Mouse (Mus musculus): ENCODE results near the gene Krtap3-2.
"Not testable (repeated sequence)": the region's sequence is repeated elsewhere in the genome, so short reads cannot be mapped to it uniquely, and the experiment has no call there.

Krtap3-2 gene

GRCm38 (mm10) chr11:99556753-99557152, at the start of gene Krtap3-2:
Gene Krtap3-2, minus strand, starts transcription at chr11:99556853.
- DNase-seq (ENCODE audit: low spot score in 2 of 2), result no peak

- DNase-seq (ENCODE audit: low spot score in 2 of 2), result not testable (repeated sequence)
These were observed 46.6 kb upstream of the Krtap3-2 start, which contains the start of gene Gm11938 for GRCm38 (mm10) chr11:99603208-99603607. Gene Gm11938, minus strand, starts transcription at chr11:99603308.

DNA sequence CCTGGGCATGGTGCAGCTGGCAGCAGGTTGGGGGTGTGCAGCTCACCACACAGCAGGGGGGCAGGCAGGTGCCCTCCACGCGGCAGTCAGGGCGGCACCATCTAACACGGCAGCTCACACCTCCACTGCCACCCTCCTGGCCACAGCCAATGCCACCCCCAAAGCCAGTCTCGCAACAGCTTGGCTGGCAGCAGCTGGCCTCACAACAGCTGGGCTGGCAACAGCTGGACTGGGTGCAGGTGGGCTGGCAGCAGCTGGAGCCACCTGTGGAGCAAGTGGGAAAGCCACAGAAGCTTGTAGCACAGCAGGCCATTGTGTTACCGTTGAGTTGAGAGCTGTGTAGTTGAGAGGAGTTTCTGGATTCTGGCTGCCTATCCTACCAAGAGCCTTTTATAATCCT, 41.1 kb upstream of the Krtap3-2 start, which contains the start of gene Krtap9-3:
TSS of gene Krtap9-3 (minus strand) at position 364 of the 400 bp plus-strand sequence.
- not testable (repeated sequence) for DNase-seq (ENCODE audit: low spot score in 2 of 2)

GRCm38 (mm10) chr11:99590981-99591380, 34.3 kb upstream of the Krtap3-2 start, which contains the start of gene Krtap1-3:
Gene Krtap1-3, minus strand, starts transcription at chr11:99591339.
- DNase-seq (ENCODE audit: low spot score in 2 of 2), result no peak

DNA sequence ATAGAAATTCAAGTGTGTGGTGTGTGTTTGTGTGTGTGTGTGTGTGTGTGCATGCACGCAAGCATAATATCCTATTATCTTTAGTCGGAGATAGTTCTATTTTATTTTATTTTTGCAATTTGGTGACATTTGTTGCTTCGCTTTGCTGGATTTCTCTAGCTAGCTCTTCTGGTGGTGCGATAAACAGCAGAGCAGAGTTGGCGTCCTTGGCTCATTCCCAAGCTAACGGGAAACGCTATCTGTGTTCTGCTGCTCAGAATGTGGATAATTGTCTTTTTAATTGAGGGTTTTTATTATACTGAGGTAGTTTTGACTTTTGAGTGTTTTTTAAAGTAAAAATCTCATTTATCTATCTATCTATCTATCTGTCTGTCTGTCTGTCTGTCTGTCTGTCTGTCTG, 28.4 kb upstream of the Krtap3-2 start:
- DNase-seq (ENCODE audit: low spot score in 2 of 2), result no peak

DNA sequence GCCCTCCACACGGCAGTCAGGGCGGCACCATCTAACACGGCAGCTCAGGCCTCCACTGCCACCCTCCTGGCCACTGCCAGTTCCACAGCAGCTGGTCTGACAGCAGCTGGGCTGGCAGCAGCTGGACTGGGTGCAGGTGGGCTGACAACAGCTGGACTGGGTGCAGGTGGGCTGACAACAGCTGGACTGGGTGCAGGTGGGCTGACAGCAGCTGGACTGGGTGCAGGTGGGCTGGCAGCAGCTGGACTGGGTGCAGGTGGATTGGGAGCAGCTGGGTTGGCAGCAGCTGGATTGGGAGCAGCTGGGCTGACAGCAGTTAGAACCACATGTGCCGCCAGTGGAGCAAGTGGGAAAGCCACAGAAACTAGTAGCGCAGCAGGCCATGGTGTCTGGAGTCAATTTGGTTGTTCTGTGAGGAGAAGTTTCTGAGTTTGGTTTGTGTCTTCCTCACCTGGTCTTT, 26.6 kb upstream of the Krtap3-2 start, which contains the start of gene Krtap1-4:
TSS of gene Krtap1-4 (minus strand) at position 410 of the 460 bp plus-strand sequence.
- DNase-seq (ENCODE audit: low spot score in 2 of 2), result no peak

GRCm38 (mm10) chr11:99581564-99581963, 24.9 kb upstream of the Krtap3-2 start:
- no peak for DNase-seq (ENCODE audit: low spot score in 2 of 2)

- no peak for DNase-seq (ENCODE audit: low spot score in 2 of 2)
These were observed 24.4 kb upstream of the Krtap3-2 start for GRCm38 (mm10) chr11:99581051-99581450.

- DNase-seq (ENCODE audit: low spot score in 2 of 2), result no peak
These were observed 24.0 kb upstream of the Krtap3-2 start, which contains the start of gene Krtap1-5 for GRCm38 (mm10) chr11:99580636-99581035. Gene Krtap1-5, minus strand, starts transcription at chr11:99581016.

DNA sequence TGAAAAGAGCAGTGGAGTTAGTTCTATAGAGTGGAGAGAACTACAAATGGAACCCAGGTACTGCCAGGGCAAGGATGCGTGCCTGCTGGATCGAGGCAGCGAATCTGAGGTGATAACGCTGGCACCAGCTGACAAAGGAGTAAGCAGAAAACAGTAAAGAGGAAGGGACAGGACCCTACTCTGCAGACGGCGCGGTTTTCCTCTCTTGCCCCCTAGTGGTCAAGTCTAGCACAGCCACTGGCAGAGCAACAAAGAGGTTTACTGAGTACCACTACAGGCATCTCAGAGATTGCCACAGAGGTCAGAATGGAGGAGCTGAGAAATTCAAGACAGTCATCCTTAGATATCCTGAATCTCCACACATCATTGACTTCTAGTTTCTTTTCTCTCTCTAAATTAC, 17.5 kb upstream of the Krtap3-2 start:
- DNase-seq (ENCODE audit: low spot score in 2 of 2), result peak; percentile 23 to 65

DNA sequence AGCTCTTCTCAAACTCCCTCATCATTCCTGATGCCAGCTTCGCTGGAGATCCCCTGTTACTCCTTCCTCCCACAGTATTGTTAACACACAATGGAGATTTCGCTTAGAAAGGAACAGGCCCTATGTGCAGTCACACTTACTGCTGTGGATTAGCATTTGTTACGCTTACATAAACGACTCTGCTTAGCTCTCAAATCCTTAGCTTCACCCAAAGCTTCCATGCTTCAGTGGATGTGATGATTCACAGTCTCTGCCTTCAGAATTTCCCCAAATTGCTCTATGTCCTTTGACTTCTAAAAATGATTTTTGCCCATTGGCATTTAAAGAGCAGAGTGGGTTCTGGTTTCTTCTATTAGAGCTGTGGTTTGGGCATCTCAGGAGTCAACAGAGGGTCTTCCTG, 16.5 kb upstream of the Krtap3-2 start:
- DNase-seq (ENCODE audit: low spot score in 2 of 2), result no peak

DNA sequence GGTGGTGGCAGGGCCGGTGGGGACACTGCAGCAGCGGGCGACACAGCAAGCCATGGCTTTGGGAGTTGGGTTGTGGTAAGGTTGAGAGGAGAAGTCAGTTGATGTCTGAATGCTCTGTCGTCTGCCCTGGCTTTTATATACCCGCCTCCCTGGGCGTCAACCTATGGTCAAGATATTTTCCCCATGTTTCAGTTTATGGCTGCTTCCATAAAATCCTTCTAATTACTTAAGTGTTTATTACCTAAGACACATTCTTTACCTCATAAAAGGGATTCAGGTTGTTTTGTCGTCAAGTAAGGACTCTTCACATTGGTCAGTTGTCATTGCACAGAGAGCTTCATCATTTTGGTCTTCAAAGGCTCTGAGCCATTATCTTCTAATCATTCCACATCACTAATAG, 9.9 kb upstream of the Krtap3-2 start, which contains the start of gene Krtap3-1:
TSS of gene Krtap3-1 (minus strand) at position 101 of the 400 bp plus-strand sequence.
- DNase-seq (ENCODE audit: low spot score in 2 of 2), result no peak

- DNase-seq (ENCODE audit: low spot score in 2 of 2), result no peak
These were observed 5.9 kb upstream of the Krtap3-2 start for GRCm38 (mm10) chr11:99562580-99562979.

GRCm38 (mm10) chr11:99559366-99559765, 2.7 kb upstream of the Krtap3-2 start, which contains the start of gene Gm11939:
Gene Gm11939, minus strand, starts transcription at chr11:99559466.
- DNase-seq (ENCODE audit: low spot score in 2 of 2), result no peak

DNA sequence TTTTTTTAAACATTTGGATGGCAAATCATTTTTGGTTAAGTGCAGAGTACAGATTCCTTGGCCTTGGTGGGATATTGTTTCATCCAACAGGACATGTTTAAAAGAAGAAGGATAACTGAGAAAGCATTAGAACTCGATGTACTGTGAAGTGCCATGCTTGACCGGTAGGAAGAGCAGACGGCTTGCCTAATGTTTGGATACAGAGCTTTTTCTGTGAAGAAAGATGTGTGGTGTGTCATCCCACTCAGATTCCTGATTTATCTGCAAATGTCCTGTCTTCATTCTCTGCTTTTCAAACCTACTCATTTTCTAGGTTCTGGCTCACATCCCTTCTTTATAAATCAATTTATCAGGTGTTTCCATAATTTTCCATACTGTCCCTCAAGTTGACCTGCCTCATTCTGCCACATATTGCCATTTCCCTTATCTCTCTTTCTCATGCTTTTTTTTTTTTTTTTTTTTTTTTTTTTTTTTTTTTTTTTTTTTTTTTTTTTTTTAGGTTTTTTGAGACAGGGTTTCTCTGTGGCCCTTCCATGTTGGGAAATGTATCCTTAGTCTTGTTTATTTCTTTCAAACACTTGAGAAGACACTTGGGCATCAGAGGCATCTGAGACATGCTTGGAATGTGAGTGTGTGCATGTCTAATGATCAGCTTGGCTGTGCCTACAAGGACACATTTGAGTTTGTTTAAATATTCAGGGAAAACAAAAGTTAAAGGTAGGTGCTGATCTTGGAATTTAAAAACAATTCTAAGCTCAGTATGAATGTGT, 1.5 kb upstream of the Krtap3-2 start:
- no peak for DNase-seq (ENCODE audit: low spot score in 2 of 2)

DNA sequence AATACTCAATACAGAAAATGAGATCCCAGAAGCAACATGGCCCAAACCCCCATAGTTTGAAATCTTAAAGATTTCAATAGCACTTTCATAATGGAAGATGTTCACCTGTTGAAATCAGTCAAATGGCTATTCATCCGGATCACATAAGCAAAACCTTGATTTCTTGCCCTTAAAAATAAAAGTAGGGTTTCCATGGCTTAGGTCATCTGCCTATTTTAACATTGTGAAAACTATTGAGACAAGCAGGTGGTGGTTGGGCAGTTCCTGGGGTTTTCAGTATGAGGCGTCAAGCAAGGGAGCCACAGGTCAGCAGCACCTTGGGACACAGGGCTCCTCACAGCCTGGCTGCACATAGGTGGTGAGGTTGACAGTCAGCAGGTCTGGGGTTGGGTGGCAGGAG, 458 bp downstream of the Krtap3-2 start:
- DNase-seq (ENCODE audit: low spot score in 2 of 2), result no peak

DNA sequence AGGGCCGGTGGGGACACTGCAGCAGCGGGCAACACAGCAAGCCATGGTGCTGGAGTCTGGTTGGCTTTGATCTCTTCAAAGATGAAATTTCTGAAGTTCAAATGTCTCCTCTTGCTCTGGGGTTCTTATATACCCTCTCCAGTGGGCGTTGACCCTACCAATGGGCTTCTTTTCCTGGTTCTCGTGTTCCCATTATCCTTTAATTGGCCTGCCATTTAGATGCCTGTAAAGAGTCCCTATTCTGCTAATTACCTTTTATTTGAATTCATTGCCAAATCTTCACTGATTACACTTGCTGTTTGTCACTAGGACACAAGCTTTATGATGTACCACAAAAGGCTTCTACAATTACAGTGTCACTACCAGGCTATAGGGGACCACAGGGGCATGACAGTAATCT, 5.9 kb downstream of the Krtap3-2 start, which contains the start of gene Krtap3-3:
TSS of gene Krtap3-3 (minus strand) at position 101 of the 400 bp plus-strand sequence.
- no peak for DNase-seq (ENCODE audit: low spot score in 2 of 2)

GRCm38 (mm10) chr11:99547892-99548291, 8.8 kb downstream of the Krtap3-2 start:
- no peak for DNase-seq (ENCODE audit: low spot score in 2 of 2)

DNA sequence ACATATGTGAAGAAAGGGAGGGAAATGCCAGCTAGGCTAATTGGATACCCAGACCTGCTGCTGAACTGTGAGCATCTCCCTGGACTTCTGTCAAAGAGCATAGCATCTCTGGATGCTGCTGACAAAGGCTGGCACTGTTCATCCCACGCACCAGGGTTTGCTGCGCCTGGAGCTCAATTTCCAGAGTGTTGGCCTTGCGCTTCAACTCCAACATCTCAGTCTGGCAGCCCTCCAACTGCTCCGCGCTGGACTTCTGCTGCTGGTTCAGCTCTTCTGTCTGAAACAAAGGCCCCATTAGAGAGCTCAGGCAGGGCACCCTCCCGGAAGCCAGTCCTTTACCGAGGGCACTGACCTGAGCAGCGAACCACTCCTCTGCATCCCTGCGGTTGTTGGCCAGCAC, 16.9 kb downstream of the Krtap3-2 start:
- no peak for DNase-seq (ENCODE audit: low spot score in 2 of 2)

GRCm38 (mm10) chr11:99521288-99521860, 35.3 kb downstream of the Krtap3-2 start, which contains the start of gene Krt39:
Gene Krt39, minus strand, starts transcription at chr11:99521338.
- DNase-seq (ENCODE audit: low spot score in 2 of 2), result no peak

DNA sequence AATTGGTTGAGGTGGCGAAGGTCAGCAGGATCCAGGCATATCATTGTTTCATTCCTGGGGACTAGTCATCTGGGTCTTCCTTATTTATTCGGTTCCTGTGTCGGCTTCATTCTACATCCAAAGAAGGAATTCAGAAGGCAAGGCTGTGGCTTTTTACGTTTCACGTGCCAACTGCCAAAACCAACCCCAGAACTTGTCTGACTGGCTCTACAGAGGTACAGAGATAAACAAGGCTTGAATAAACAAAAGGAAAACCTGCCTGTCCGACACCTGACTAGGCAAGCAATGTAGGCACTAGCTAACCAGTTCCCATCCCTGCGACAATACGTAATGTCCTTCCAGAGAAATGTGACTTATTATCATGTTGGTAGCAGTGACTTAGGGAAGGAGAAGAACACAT, 42.6 kb downstream of the Krtap3-2 start:
- no peak for DNase-seq (ENCODE audit: low spot score in 2 of 2)

All from thymus, postnatal 10 days (tissue).